Mouse (Mus musculus): ENCODE data around the gene Gucy2c. TPM values are rescaled to one million over a fixed set of nuclear protein-coding genes. Genes with fewer than 3 reads are reported as not detected.

Gucy2c gene
- polyA plus RNA-seq, 1 experiment = not detected

DNA sequence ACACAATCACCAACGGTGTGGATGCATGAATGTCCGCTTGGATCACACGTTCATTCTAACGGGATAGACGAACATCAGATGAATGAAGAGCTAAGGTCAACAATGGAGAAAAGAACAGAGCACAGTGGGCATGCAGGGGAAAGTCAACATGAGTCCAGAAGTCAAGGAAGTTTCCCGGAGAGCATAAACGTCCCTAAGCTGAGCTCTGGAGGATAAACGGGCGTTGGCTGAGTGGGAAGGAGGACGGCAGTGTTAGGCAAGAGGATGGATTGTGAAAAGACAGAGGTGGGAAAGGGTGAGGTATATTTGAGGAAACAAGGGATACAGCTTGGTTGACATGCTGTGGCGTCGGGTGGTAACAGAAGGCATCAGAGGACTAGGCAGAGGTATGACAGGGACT lies 581 bp upstream of the Gucy2c start:
- TF ChIP-seq GATA1 (IDR thresholded peaks at IDR 0.05; ENCODE audit: low read length) = no peak

DNA sequence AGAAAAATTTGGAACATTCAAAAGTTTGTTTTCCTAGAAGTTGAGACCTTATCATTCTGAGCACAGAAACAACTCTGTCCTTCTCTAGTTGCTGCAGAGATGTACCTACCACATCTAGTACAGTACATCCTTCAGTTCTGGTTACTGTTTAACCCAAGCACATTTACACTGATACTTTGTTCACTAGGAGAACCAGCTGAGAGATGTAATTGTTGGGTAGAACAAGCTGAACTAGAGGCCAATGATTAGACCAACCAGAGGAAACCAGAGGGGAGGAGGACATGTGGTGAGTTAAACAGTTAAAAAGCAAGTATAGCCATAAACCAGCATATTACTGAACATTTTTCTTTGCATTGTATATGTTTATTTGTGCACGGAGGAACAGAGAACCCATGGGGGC lies 5.2 kb downstream of the Gucy2c start:
- TF ChIP-seq GATA1 (IDR thresholded peaks at IDR 0.05; ENCODE audit: low read length) = no peak

DNA sequence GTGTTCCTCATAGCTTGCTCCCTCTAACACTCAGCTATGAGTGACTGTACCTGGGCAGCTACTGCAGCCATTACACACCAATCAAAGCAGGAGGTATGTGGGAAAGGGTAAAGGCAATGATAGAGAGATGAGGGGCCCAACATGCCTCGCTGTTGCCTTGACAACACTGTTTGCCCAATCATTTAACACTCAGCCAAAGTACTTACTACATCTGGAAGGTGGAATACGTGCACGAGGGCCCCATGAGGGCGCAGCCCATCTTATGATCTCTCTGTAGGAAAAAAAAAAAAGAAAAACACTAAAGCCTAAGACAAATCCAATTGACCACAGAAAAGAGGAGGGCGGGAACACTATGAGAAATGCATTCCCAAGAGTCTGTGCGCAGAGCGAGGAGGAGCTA lies 11.7 kb downstream of the Gucy2c start:
- no peak for TF ChIP-seq GATA1 (IDR thresholded peaks at IDR 0.05; ENCODE audit: low read length)

DNA sequence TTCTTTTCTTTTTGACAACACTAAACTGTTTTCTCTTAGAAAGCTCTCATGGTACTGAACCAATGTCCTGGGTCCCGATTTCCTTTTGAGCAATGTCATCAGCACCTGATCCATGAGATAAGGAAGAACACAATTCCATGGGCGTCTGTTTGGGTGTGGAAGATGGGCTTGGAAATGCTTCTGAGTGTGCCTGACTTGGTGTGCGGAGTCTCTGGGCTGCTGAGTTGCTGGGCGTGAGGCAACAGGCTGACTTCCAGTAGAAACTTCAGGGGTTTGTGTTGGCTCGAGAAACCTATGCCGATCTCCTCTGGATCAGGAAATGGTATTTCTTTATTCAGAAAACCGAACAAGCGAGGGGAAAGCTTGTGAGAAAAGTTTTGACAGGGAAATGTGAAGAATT lies 12.4 kb downstream of the Gucy2c start:
- TF ChIP-seq GATA1 (IDR thresholded peaks at IDR 0.05; ENCODE audit: low read length) = no peak

DNA sequence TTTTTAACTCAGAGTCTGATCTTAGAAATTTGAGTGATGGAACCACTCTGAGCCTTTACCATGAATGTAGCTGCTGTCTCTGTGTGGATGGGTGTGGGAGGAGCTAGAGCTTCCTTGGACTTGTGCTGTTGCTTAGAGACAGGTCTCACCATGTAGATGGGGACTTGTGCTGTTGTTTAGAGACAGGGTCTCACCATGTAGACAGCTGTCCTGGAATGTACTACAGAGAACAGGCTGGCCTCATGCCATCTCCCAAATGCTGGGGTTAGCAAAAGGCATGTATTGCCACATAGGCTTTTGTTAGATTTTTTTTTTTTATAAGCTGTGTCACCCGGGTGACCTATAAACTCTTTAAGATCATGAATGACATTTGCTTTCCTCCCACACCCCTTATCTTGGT lies 17.7 kb downstream of the Gucy2c start:
- no peak for TF ChIP-seq GATA1 (IDR thresholded peaks at IDR 0.05; ENCODE audit: low read length)

DNA sequence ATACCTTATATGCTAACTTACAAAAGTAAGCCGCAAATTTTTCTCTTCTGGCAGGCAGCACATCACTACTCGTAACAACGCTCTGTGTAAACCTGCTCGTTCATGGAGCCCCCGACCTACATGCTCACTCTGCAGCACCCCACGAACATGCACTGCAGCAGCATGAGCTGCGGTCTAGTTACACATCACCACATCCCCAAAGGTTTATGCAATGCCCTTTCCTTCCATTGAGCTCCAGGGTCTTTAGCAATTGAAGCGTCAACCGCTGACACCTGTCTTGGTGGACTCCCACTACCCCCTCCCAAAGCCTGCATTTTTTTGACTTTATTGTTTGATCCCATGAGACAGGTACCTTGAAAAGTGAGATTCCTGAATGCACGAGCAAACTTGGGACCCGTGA lies 31.0 kb downstream of the Gucy2c start:
- TF ChIP-seq GATA1 (IDR thresholded peaks at IDR 0.05; ENCODE audit: low read length) = no peak

DNA sequence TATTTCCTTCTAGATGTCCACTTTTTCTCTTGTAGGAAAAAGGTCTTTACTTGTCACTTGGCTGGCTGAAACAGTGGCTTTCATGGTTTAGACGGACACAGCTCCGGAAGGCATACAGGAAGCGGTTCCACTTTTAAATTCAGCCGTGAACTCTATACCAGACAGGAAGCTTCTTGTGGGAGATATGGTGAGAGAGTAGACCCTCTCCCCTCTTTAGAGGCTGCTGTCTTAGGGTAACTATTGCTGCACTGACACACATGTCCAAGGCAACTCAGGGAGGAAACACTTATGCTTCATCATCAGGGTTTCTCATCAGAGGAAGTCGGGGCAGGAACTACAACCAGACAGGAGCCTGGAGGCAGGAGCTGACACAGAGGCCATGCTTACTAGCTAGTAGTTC lies 36.0 kb downstream of the Gucy2c start:
- no peak for TF ChIP-seq GATA1 (IDR thresholded peaks at IDR 0.05; ENCODE audit: low read length)

DNA sequence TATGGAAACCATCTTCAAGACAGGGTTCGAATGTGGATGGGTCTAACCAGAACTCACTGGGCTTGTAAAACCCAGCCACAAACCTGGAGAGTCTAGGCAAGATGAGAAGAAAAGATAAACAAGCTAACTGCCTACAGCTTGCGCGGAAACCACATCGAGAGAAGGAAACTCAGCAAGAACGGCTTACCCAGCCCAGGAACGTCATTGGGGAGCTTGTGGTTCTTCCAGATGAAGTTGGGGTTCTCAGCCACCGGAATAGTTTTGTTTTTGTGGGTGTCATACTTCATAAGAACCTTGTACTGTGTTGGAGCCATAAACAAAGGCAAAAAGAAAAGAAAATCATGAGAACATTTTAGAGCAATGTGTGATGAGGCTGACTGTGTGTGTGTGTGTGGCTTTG lies 37.8 kb downstream of the Gucy2c start:
- no peak for TF ChIP-seq GATA1 (IDR thresholded peaks at IDR 0.05; ENCODE audit: low read length)

DNA sequence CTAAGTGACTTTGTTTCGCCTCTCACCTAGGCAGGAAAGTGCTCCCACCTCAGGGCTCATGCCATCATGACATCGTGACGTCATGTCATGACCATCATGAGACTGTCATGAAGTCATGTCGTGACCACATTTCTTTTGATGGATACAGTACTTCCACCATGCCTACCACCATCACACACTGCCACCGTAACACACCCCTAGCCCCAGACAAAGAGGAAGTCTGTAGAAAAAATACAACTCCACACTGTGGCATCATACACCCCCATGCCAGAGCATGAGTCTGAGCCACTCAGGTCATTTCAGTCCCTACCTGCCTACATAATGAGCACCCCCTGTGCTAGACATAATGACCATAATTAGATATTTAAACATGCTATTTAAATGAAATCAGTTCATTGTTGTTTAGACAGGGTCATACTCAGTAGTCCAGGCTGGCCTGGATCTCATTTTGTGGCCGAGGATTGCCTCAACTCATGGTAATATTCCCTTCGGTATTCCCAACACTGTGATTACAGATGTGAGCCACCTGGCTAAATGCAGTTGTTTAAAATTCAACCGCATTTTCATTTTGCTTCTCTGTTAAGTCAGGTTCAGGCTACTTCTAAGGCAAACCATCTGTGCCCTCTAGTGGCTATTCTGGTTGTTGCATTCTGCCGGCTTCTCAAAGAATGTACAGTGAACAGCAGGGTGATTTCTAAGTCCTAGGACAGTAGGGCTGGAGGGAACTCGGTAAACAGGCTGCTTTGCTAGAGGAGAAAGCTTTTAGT lies 39.0 kb downstream of the Gucy2c start:
- no peak for TF ChIP-seq GATA1 (IDR thresholded peaks at IDR 0.05; ENCODE audit: low read length)

DNA sequence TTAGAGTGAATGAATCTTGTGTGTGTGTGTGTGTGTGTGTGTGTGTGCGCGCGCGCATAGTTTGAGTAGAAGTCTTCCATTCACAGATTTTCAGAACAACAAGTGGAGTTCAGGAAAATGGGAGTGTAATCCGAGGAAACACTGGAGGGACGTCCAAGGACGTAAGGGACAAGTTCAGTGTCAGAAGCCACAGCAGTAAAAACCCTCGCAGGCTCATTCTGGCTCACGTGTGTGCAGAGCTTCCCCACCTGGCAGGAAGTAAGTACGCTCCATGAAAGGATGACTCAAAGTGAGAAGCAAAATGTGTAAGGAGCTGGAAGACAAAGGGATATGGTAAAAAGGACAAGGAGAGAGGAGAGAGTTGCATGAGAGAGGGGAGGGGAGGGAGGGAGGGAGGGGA lies 40.3 kb downstream of the Gucy2c start:
- TF ChIP-seq GATA1 (IDR thresholded peaks at IDR 0.05; ENCODE audit: low read length) = no peak

DNA sequence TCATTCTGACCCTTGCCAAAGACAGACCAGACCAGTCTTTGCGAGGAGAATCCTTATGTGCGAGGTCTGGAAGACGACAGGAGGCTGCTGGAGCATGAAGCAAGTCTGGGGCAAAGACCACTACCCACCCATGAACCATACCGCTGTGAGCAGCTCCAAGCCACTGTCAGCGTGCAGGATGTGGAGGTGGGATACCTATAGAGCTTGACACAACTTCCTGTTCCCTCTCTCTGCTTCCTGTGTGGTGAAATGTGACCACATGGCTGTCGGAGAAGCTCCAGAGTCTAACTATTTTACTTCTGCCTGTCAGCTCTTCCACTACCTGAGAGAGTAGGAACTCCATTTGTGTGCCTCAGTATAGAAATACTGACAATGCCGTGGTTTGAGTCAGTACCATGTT lies 45.8 kb downstream of the Gucy2c start:
- no peak for TF ChIP-seq GATA1 (IDR thresholded peaks at IDR 0.05; ENCODE audit: low read length)

DNA sequence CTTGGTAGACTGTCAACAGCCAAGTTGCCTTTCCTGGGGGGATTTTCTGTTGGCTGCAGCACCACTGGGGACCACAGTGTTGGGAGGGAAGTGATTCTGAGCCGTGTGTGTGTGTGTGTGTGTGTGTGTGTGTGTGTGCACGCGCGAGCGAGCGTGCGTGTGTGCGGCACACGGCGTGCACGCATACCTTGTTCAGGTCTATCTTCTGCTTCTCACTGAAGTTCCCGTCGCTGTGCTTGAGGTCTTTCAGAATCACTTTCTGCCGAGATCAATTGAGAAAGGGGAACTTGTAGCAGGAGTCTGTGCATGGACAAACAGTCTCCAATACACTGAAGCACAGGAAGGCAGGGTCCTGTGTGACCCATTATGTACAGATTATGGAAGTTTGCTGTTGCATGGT lies 53.4 kb downstream of the Gucy2c start:
- TF ChIP-seq GATA1 (IDR thresholded peaks at IDR 0.05; ENCODE audit: low read length) = no peak

DNA sequence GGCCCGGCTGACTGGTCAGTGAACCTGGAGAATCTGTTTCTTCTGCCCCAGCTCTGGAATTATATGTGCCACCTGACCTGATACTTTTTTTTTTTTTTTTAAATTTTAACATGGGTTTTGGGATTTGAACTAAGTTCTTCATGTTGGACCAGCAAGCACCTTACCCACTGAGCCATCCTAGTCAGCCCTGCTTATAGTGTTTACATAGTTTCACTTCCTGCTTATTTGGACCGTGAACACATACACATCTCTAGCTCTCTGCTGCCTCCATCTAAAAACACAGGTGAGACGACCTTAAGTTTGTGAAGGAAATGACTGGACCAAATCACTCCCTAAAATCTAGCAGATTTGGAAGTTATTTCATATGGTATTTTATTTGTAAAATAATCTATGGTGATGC lies 58.4 kb downstream of the Gucy2c start:
- TF ChIP-seq GATA1 (IDR thresholded peaks at IDR 0.05; ENCODE audit: low read length) = no peak

DNA sequence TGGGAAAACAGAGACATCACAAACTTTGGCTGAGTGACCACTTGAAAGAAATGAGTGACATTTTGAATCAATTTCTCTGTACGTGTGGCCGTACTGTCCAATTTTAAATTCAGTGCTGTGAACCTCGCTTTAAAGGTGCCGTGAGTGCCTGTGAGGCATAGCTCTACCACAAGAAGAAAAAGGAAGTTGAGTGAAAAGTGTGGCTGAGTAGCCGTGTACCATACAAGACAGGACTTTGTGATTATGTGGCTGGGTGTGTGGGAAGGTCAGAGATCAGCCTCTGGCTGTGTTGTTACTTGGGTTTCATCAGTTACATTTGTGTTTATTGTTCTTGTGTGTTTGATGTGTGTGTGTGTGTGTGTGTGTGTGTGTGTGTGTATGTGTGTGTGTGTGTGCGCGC lies 59.0 kb downstream of the Gucy2c start:
- TF ChIP-seq GATA1 (IDR thresholded peaks at IDR 0.05; ENCODE audit: low read length) = no peak

DNA sequence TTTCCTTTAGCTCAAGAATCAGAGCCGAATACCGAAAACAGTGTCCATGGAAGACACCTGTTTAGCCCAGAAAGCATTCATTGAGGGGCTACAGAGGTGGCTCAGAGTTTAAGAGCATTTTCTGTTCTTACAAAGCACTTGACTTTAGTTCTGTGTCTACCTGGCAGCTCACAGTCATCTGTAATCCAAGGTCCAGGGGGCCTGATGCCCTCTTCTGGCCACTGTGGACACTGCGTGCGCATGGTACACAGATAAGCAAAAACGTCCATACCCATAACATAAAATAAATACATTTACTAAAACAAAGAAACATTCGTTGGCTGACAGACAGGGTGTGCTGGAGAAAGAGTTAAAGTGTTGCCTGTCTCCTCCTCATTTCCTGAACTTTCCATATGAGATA lies 59.6 kb downstream of the Gucy2c start:
- TF ChIP-seq GATA1 (IDR thresholded peaks at IDR 0.05; ENCODE audit: low read length) = no peak

DNA sequence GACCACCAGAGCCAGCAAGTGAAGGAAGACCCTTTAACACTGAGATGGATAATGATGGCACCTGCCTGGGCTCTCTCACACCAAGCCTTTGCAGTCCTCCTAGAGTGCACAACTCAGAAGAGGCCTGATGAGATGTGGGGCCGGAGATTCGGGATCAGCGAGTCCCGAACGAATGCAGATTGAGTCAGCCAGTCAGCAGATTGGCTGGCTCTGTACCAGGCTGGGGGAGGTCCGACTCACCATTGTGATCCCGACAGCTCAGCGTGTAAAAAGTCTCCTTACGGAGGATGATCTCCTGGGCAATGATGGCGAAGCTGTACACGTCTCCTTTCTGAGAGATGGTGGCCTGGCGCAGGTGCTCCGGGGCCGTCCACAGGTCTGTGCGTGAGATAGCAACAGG lies 61.1 kb downstream of the Gucy2c start:
- no peak for TF ChIP-seq GATA1 (IDR thresholded peaks at IDR 0.05; ENCODE audit: low read length)

DNA sequence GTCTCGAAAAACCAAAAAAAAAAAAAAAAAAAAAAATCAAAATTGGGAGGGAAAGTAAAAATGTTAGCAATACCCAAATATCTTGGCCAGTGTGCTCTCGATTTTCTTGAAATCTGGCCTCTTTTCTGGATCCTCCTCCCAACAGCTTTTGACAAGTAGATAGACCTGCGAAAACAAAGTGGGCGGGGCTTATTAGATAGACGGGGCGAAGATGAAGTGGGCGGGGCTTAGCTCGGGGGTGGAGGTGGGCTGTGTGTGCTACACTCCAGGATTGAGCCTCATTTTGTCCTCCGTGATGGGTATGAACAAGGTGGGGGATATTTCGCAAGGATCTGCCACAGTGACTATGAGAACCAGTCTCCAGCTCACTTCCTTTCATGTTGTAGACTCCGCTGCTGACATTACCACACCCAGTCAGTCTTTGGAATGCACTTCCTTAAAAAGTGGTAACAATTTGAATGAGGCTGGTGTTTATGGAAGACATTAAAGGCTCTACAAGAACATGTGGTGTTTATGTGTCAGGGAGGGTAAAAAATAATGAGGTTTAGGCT lies 65.6 kb downstream of the Gucy2c start:
- TF ChIP-seq GATA1 (IDR thresholded peaks at IDR 0.05; ENCODE audit: low read length) = no peak

DNA sequence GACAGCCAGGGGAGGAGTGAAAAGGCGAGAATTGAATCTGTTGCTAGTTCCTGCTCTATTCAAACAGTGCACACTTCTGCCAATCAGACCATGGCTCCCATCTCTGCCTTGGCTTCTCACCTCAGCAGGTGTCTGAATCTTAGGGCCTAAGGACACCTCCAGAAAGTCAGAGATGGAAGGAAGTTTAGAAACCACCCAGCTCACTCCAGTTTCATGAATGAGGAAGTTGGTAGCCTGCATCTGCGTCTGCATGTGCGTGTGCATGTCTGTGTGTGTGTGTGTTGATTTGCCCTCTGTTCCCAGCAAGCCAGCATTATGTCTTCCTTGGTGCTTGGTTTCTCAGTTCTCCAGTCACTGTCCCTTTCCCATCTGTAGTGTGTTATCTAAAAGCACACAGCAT lies 67.5 kb downstream of the Gucy2c start:
- no peak for TF ChIP-seq GATA1 (IDR thresholded peaks at IDR 0.05; ENCODE audit: low read length)

Data from G1E-ER4 (cell line).